Mouse (Mus musculus) embryonic facial prominence, embryonic 13.5 days (tissue): Measurements from ENCODE around the gene Tenm3. TPM values are rescaled to one million over a fixed set of nuclear protein-coding genes. Genes with fewer than 3 reads are reported as not detected.

Experiments
- ATAC-seq: fragments of 200-750 bp; cut with Nextera tagmentation; 2 replicates; pipeline ENCODE4 v1.8.0; 2017; ENCODE audit warnings: low read depth; ENCODE audit not compliant: insufficient number of reproducible peaks, insufficient read depth, low FRiP score, low TSS enrichment
- H3K27ac ChIP-seq: fragments of 300-500 bp; sonication (generic); 2 replicates; pipeline ENCODE4 v1.5.1; 2015; ENCODE audit warnings: moderate library complexity, mild to moderate bottlenecking, inconsistent platforms
- H3K27me3 ChIP-seq: fragments of 300-500 bp; sonication (generic); 2 replicates; pipeline ENCODE4 v1.6.1; 2015; ENCODE audit warnings: mild to moderate bottlenecking, inconsistent platforms
- H3K36me3 ChIP-seq: fragments of 300-500 bp; sonication (generic); 2 replicates; pipeline ENCODE4 v1.6.1; 2015; ENCODE audit warnings: mild to moderate bottlenecking, inconsistent platforms
- H3K4me1 ChIP-seq: fragments of 300-500 bp; sonication (generic); 2 replicates; pipeline ENCODE4 v1.6.1; 2015; ENCODE audit warnings: inconsistent platforms
- H3K4me2 ChIP-seq: fragments of 300-500 bp; sonication (generic); 2 replicates; pipeline ENCODE4 v1.6.1; 2015; ENCODE audit warnings: moderate library complexity, mild to moderate bottlenecking, inconsistent platforms
- H3K4me3 ChIP-seq: fragments of 300-500 bp; sonication (generic); 2 replicates; pipeline ENCODE4 v1.5.1; 2015; ENCODE audit warnings: mild to moderate bottlenecking, inconsistent platforms
- H3K9ac ChIP-seq: fragments of 300-500 bp; sonication (generic); 2 replicates; pipeline ENCODE4 v1.6.1; 2015; ENCODE audit warnings: mild to moderate bottlenecking, inconsistent platforms
- H3K9me3 ChIP-seq: fragments of 300-500 bp; sonication (generic); 2 replicates; pipeline ENCODE4 v1.6.1; 2016; ENCODE audit warnings: inconsistent platforms
- WGBS: fragments of 180-500 bp; shearing (Covaris S2); methylation state at CpG from one replicate; pipeline ENCODE4 v1.1.7; 2015; ENCODE audit warnings: mixed read lengths; 5-methylcytosine and 5-hydroxymethylcytosine counted together
- polyA plus RNA-seq: library from polyadenylated mRNA; unstranded; fragments of >200 nt; fragmentation: Nextera tagmentation; extraction: Ambion mirVana; gene quantifications from 2 replicates; pipeline ENCODE4 v1.2.1, GENCODE M21; 2015

Tenm3 gene
- polyA plus RNA-seq, 1 experiment from 2014 or later: 53.7 TPM

GRCm38 (mm10) chr8:48178993-48179392, 664.8 kb downstream of the Tenm3 start:
- H3K4me1 ChIP-seq: peaks cover 3% of the 10 kb centered on the region; the same call in 1 of the 2 replicates
- H3K9me3 ChIP-seq: no peaks in the 10 kb centered on the region
- no peak overlapping the region; the same call in 1 of the 2 replicates for H3K27ac ChIP-seq
- no peaks in the 10 kb centered on the region for H3K36me3 ChIP-seq
- H3K4me2 ChIP-seq: no peak overlapping the region
- H3K27me3 ChIP-seq: no peaks in the 10 kb centered on the region
- 63% methylated on average over 4 of the region's 4 CpGs for WGBS
- H3K9ac ChIP-seq: no peak overlapping the region
- no peak overlapping the region for H3K4me3 ChIP-seq
- no peak for ATAC-seq

DNA sequence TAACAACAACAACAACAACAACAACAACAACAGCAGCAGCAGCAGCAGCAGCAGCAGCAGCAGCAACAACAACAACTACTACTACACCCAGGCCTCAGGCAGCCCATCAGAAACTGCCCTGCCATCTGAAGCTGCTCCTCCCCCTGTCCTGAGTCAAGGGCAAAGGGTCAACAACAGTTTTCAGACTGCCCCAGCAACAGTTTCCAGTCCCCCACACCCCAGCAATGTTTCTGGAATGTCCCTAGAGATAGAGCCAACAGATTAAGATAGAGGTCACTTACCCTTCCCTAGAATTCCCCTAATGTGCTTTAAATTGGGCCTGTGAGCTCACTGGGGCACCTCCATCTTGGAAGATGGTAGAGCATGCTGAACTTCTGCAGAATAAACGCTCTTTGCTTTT, 665.9 kb downstream of the Tenm3 start:
- Histone ChIP-seq H3K27me3 (no peaks in the 10 kb centered on the region), H3K36me3 (no peaks in the 10 kb centered on the region), H3K9ac (no peak overlapping the region), H3K27ac (no peak overlapping the region), H3K4me1 (peaks cover 3% of the 10 kb centered on the region; the same call in 1 of the 2 replicates), H3K9me3 (no peaks in the 10 kb centered on the region), H3K4me3 (no peak overlapping the region), H3K4me2 (no peak overlapping the region)
- no peak for ATAC-seq
- 91% methylated on average over 1 of the region's 1 CpGs for WGBS
